Mouse (Mus musculus) heart, embryonic 11.5 days (tissue): ENCODE measurements around the gene Gpr37l1. TPM values are rescaled to one million over a fixed set of nuclear protein-coding genes. Genes with fewer than 3 reads are reported as not detected.

Source experiments
- ATAC-seq: fragments of 200-750 bp; cut with Nextera tagmentation; replicated peaks from 2 replicates; pipeline ENCODE4 v1.8.0; 2017; ENCODE audit warnings: moderate library complexity; ENCODE audit not compliant: insufficient number of reproducible peaks, low FRiP score, low TSS enrichment
- H3K27ac ChIP-seq: fragments of 300-500 bp; sonication (generic); 2 replicates; pipeline ENCODE4 v1.5.1; 2014; ENCODE audit warnings: mild to moderate bottlenecking, low read depth, low read length
- H3K27me3 ChIP-seq: fragments of 300-500 bp; sonication (generic); 2 replicates; pipeline ENCODE4 v1.6.1; 2014; ENCODE audit warnings: mild to moderate bottlenecking, low read length, mixed read lengths; ENCODE audit not compliant: control insufficient read depth, insufficient read depth
- H3K36me3 ChIP-seq: fragments of 300-500 bp; sonication (generic); 2 replicates; pipeline ENCODE4 v1.6.1; 2014; ENCODE audit warnings: mild to moderate bottlenecking, low read length, moderate library complexity, mixed read lengths; ENCODE audit not compliant: control insufficient read depth, insufficient read depth
- H3K4me1 ChIP-seq: fragments of 300-500 bp; sonication (generic); 2 replicates; pipeline ENCODE4 v1.6.1; 2014; ENCODE audit warnings: low read length; ENCODE audit not compliant: control insufficient read depth, insufficient read depth
- H3K4me2 ChIP-seq: fragments of 300-500 bp; sonication (generic); 2 replicates; pipeline ENCODE4 v1.6.1; 2014; ENCODE audit warnings: mild to moderate bottlenecking, moderate library complexity
- H3K4me3 ChIP-seq: fragments of 300-500 bp; sonication (generic); 2 replicates; pipeline ENCODE4 v1.5.1; 2014; ENCODE audit warnings: low read depth, low read length
- H3K9ac ChIP-seq: fragments of 300-500 bp; sonication (generic); 2 replicates; pipeline ENCODE4 v1.6.1; 2014; ENCODE audit warnings: mild to moderate bottlenecking, low read depth, low read length, moderate library complexity
- H3K9me3 ChIP-seq: fragments of 300-500 bp; sonication (generic); replicated peaks from 2 replicates; pipeline ENCODE4 v1.6.1; 2016; ENCODE audit warnings: low read length; ENCODE audit not compliant: control insufficient read depth
- WGBS: fragments of 180-500 bp; shearing (Covaris S2); extraction: QIAGEN DNeasy Blood & Tissue Kit; methylation state at CpG from one replicate; pipeline ENCODE4 v1.1.7; 2014; ENCODE audit not compliant: insufficient replicate concordance; 5-methylcytosine and 5-hydroxymethylcytosine counted together
- polyA plus RNA-seq: library from polyadenylated mRNA; unstranded; fragments of >200 nt; fragmentation: Nextera tagmentation; extraction: Ambion mirVana; gene quantifications from 2 replicates; pipeline ENCODE4 v1.2.1, GENCODE M21; 2014

Gpr37l1 gene
- polyA plus RNA-seq, 1 experiment from 2014 or later = not detected

- Histone ChIP-seq H3K4me3 (no peak overlapping the region), H3K27ac (no peak overlapping the region), H3K27me3 (peaks cover 17% of the 10 kb centered on the region), H3K36me3 (no peaks in the 10 kb centered on the region), H3K9me3 (no peaks in the 10 kb centered on the region), H3K9ac (no peak overlapping the region), H3K4me1 (peaks cover 4% of the 10 kb centered on the region), H3K4me2 (peak overlapping the region; percentile 93)
- ATAC-seq = no peak
- 70% methylated on average over 4 of the region's 4 CpGs for WGBS
Measured at GRCm38 (mm10) chr1:135148476-135148875, 19.0 kb downstream of the Gpr37l1 start.

- Histone ChIP-seq H3K36me3 (no peaks in the 10 kb centered on the region), H3K27ac (peak overlapping the region; percentile 84), H3K4me3 (peak overlapping the region; percentile 91), H3K9ac (peak overlapping the region; percentile 92), H3K27me3 (peaks cover 24% of the 10 kb centered on the region), H3K4me1 (peaks cover 4% of the 10 kb centered on the region), H3K9me3 (no peaks in the 10 kb centered on the region), H3K4me2 (peak overlapping the region; percentile 93)
- 2% methylated on average over 7 of the region's 7 CpGs for WGBS
- ATAC-seq = no peak
Measured at GRCm38 (mm10) chr1:135147702-135148058, 19.8 kb downstream of the Gpr37l1 start.

GRCm38 (mm10) chr1:135146946-135147701 lies 20.4 kb downstream of the Gpr37l1 start:
- peaks cover 25% of the 10 kb centered on the region for H3K27me3 ChIP-seq
- ATAC-seq = peak; percentile 60
- peaks cover 4% of the 10 kb centered on the region for H3K4me1 ChIP-seq

GRCm38 (mm10) chr1:135146077-135146945 lies 21.2 kb downstream of the Gpr37l1 start, which contains the start of gene Arl8a:
Gene Arl8a (plus strand): TSS chr1:135146824.
- peak; percentile 73 for ATAC-seq
- under 1% methylated on average over 64 of the region's 78 CpGs for WGBS

More at GRCm38 (mm10) chr1:135146946-135147701, 20.4 kb downstream of the Gpr37l1 start:
- Histone ChIP-seq H3K9ac (peak overlapping the region; percentile 92), H3K4me3 (peak overlapping the region; percentile 91), H3K4me2 (peak overlapping the region; percentile 93), H3K9me3 (no peaks in the 10 kb centered on the region), H3K36me3 (no peaks in the 10 kb centered on the region), H3K27ac (peak overlapping the region; percentile 84)
- WGBS = under 1% methylated on average over 69 of the region's 69 CpGs

GRCm38 (mm10) chr1:135143940-135144339 lies 23.5 kb downstream of the Gpr37l1 start:
- no peak for ATAC-seq
- Histone ChIP-seq H3K4me1 (peaks cover 4% of the 10 kb centered on the region), H3K4me2 (no peak overlapping the region), H3K27me3 (peaks cover 18% of the 10 kb centered on the region), H3K9me3 (no peaks in the 10 kb centered on the region), H3K36me3 (no peaks in the 10 kb centered on the region), H3K4me3 (no peak overlapping the region), H3K27ac (no peak overlapping the region), H3K9ac (no peak overlapping the region)
- WGBS = 75% methylated on average over 2 of the region's 2 CpGs

More at GRCm38 (mm10) chr1:135146077-135146945, 21.2 kb downstream of the Gpr37l1 start, which contains the start of gene Arl8a:
- Histone ChIP-seq H3K27me3 (peaks cover 21% of the 10 kb centered on the region), H3K4me3 (peak within 1 kb of the TSS; percentile 91), H3K4me1 (peaks cover 4% of the 10 kb centered on the region), H3K27ac (peak within 1 kb of the TSS; percentile 84), H3K9me3 (no peaks in the 10 kb centered on the region), H3K4me2 (peak within 1 kb of the TSS; percentile 93), H3K9ac (peak within 1 kb of the TSS; percentile 92), H3K36me3 (no peaks in the 10 kb centered on the region)

GRCm38 (mm10) chr1:135142452-135142851 lies 25.0 kb downstream of the Gpr37l1 start:
- no peak overlapping the region for H3K4me2 ChIP-seq
- 73% methylated on average over 2 of the region's 2 CpGs for WGBS

GRCm38 (mm10) chr1:135139906-135140305 lies 27.6 kb downstream of the Gpr37l1 start:
- H3K36me3 ChIP-seq = no peaks in the 10 kb centered on the region
- H3K27ac ChIP-seq = no peak overlapping the region
- H3K4me2 ChIP-seq = no peak overlapping the region
- no peak overlapping the region for H3K4me3 ChIP-seq
- peaks cover 10% of the 10 kb centered on the region for H3K27me3 ChIP-seq
- ATAC-seq = no peak
- WGBS = 67% methylated on average over 2 of the region's 2 CpGs
- H3K4me1 ChIP-seq = no peaks in the 10 kb centered on the region
- H3K9me3 ChIP-seq = no peaks in the 10 kb centered on the region
- no peak overlapping the region for H3K9ac ChIP-seq

More at GRCm38 (mm10) chr1:135142452-135142851, 25.0 kb downstream of the Gpr37l1 start:
- H3K9me3 ChIP-seq = no peaks in the 10 kb centered on the region
- H3K36me3 ChIP-seq = no peaks in the 10 kb centered on the region
- no peak for ATAC-seq
- peaks cover 18% of the 10 kb centered on the region for H3K27me3 ChIP-seq
- H3K9ac ChIP-seq = no peak overlapping the region
- peaks cover 4% of the 10 kb centered on the region for H3K4me1 ChIP-seq
- H3K27ac ChIP-seq = no peak overlapping the region
- no peak overlapping the region for H3K4me3 ChIP-seq

GRCm38 (mm10) chr1:135136500-135136899 lies 31.0 kb downstream of the Gpr37l1 start:
- ATAC-seq = no peak
- Histone ChIP-seq H3K27me3 (peaks cover 2% of the 10 kb centered on the region; the same call in 1 of the 2 replicates), H3K9ac (no peak overlapping the region), H3K4me2 (no peak overlapping the region), H3K9me3 (no peaks in the 10 kb centered on the region), H3K4me3 (no peak overlapping the region), H3K27ac (no peak overlapping the region), H3K36me3 (no peaks in the 10 kb centered on the region), H3K4me1 (peaks cover 11% of the 10 kb centered on the region)
- WGBS = 7% methylated on average over 1 of the region's 1 CpGs
